Mouse (Mus musculus): ENCODE data around the gene Gm17268.

Gene Gm17268

GRCm38 (mm10) chr11:82032136-82032535, 6.2 kb downstream of the Gm17268 start:
- DNase-seq (ENCODE audit: low spot score in 2 of 2): no peak

GRCm38 (mm10) chr11:82030171-82030570, 8.2 kb downstream of the Gm17268 start:
- DNase-seq (ENCODE audit: low spot score in 2 of 2): no peak

GRCm38 (mm10) chr11:82023769-82024168, 14.6 kb downstream of the Gm17268 start:
- DNase-seq (ENCODE audit: low spot score in 2 of 2): no peak

GRCm38 (mm10) chr11:82022504-82023056, 15.8 kb downstream of the Gm17268 start:
- no peak for DNase-seq (ENCODE audit: low spot score in 2 of 2)

GRCm38 (mm10) chr11:82021406-82021805, 17.0 kb downstream of the Gm17268 start:
- DNase-seq (ENCODE audit: low spot score in 2 of 2): no peak

GRCm38 (mm10) chr11:82019793-82020192, 18.6 kb downstream of the Gm17268 start:
- DNase-seq (ENCODE audit: low spot score in 2 of 2): no peak

GRCm38 (mm10) chr11:82019389-82019788, 19.0 kb downstream of the Gm17268 start:
- DNase-seq (ENCODE audit: low spot score in 2 of 2): no peak

- DNase-seq (ENCODE audit: low spot score in 2 of 2): no peak
Measured at GRCm38 (mm10) chr11:82016181-82016780, 22.1 kb downstream of the Gm17268 start.

GRCm38 (mm10) chr11:82015066-82015465, 23.3 kb downstream of the Gm17268 start:
- DNase-seq (ENCODE audit: low spot score in 2 of 2): no peak

- DNase-seq (ENCODE audit: low spot score in 2 of 2): no peak
Measured at GRCm38 (mm10) chr11:82013756-82014155, 24.6 kb downstream of the Gm17268 start.

- no peak for DNase-seq (ENCODE audit: low spot score in 2 of 2)
Measured at GRCm38 (mm10) chr11:82011411-82012193, 26.8 kb downstream of the Gm17268 start.

- peak in 1 of 2 experiments; percentile 30 for DNase-seq (ENCODE audit: low spot score in 2 of 2)
Measured at GRCm38 (mm10) chr11:82010115-82010514, 28.2 kb downstream of the Gm17268 start.

GRCm38 (mm10) chr11:82006796-82007423, 31.5 kb downstream of the Gm17268 start:
- no peak for DNase-seq (ENCODE audit: low spot score in 2 of 2)

GRCm38 (mm10) chr11:82004810-82005209, 33.6 kb downstream of the Gm17268 start:
- DNase-seq (ENCODE audit: low spot score in 2 of 2): no peak

GRCm38 (mm10) chr11:82000581-82000980, 37.8 kb downstream of the Gm17268 start:
- DNase-seq (ENCODE audit: low spot score in 2 of 2): no peak

- no peak for DNase-seq (ENCODE audit: low spot score in 2 of 2)
Measured at GRCm38 (mm10) chr11:81999469-81999868, 38.9 kb downstream of the Gm17268 start.

- DNase-seq (ENCODE audit: low spot score in 2 of 2): no peak
Measured at GRCm38 (mm10) chr11:81998646-81999045, 39.7 kb downstream of the Gm17268 start.

- DNase-seq (ENCODE audit: low spot score in 2 of 2): no peak
Measured at GRCm38 (mm10) chr11:81997085-81997484, 41.3 kb downstream of the Gm17268 start.

GRCm38 (mm10) chr11:81996172-81996841, 42.1 kb downstream of the Gm17268 start:
- DNase-seq (ENCODE audit: low spot score in 2 of 2): peak; percentile 85 to 88

GRCm38 (mm10) chr11:81983146-81983545, 55.2 kb downstream of the Gm17268 start:
- DNase-seq (ENCODE audit: low spot score in 2 of 2): peak; percentile 60 to 69

GRCm38 (mm10) chr11:81982191-81982590, 56.2 kb downstream of the Gm17268 start:
- DNase-seq (ENCODE audit: low spot score in 2 of 2): no peak
